Mouse (Mus musculus) mouse embryonic stem cell (cell line): ENCODE data around the gene Cdr2l.

Experiments used
- in situ Hi-C, 2 experiments: fragments of 300-500 bp; cut with MboI; formaldehyde crosslinking; loops; 1 replicate in 1 of 2; 3 replicates in 1 of 2; pipeline ENCODE4 v1.14.3; 2019 to 2020; ENCODE audit warnings: low sequenced_read_pairs in 2 of 2, low pct_unique_long_range_greater_than_20kb in 1 of 2, mixed read lengths in 1 of 2; ENCODE audit not compliant: unreplicated experiment in 1 of 2

The Cdr2l gene

DNA sequence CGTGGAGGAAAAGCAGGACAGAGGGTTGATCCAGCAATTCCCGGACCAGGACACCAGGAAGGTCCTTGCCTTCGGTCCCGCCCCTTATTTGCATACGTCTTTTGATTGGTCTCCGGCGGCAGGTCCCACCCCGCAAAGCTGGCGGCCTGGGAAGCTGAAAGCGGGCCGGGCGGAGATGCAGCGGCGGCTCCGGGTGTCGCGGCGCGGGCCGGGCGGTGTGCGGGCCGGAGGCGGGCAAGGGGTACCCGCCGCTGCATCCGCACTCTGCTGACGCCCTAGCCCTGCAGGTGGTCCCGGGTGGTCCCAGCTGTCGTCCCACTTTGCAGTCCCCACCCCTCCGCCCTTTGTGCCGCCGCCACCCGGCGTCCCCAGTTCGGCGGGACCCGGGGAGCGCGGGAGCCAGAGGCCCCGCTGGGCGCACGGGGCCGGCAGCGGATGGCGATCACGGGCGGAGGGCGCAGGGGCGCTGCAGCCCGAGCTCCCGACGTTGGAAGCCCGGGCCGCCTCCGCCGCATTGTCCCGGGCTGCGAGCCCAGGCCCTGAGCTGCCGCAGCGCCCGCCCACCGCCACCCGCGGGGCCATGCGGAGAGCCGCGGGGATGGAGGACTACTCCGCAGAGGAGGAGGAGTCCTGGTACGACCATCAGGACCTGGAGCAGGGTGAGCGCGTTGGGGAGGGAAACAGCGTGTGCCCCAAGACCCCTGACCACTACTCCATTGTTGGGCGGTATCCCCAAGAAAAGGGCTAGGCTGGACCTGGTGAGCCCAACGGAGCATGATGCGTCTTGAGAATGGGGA, at the start of gene Cdr2l:
TSS of gene Cdr2l (plus strand) at position 174 of the 797 bp plus-strand sequence.
- in situ Hi-C loops: no loop called here

DNA sequence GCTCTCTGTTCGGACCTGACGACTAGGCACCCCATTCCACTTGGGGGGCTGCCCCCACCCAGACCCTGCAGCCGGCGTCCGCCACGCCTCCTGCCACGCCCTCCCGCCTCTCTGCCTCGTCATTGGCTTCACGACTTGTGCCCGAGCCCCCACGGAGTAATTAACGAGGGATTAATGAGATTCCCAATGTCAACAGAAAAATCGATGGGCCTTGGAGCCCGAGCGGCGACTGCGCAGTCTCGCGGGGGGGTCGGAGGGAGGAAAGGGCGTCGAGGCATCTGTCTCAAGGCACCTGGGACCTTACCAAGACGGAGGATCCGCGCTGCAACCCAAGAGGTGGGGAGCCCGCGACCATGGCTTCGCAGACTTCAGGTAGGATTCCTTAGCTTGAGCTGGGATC, 47.2 kb upstream of the Cdr2l start, which contains the start of gene Otop3:
TSS of gene Otop3 (plus strand) at position 201 of the 400 bp plus-strand sequence.
- in situ Hi-C loops: no loop called here

- in situ Hi-C loops: no loop called here
Observed at GRCm38 (mm10) chr11:115335223-115335622, 46.5 kb upstream of the Cdr2l start.

- in situ Hi-C loops: no loop called here
Observed at GRCm38 (mm10) chr11:115336115-115336514, 45.6 kb upstream of the Cdr2l start.

GRCm38 (mm10) chr11:115337350-115337749, 44.4 kb upstream of the Cdr2l start:
- in situ Hi-C loops: no loop called here

- in situ Hi-C loops: no loop called here
Observed at GRCm38 (mm10) chr11:115337826-115338225, 43.9 kb upstream of the Cdr2l start.

GRCm38 (mm10) chr11:115341246-115341645, 40.5 kb upstream of the Cdr2l start:
- in situ Hi-C loops: no loop called here

DNA sequence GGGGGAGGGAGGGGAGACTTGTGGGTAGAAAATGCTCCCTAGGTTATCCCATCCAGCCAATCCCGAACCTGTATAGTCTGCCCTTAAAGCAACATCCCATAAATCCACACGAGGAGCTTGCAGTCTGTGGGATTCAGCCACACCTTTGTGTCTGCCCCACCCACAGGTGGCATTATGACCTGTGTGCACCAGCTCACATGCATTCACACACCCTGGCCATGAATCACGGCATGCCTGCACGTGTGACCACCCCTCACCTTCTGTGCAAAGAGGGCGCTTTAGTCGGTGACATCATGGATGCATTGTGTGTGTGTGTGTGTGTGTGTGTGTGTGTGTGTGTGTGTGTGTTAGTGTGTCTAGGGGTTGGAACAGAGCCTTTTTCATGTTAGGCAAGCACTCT, 39.9 kb upstream of the Cdr2l start:
- in situ Hi-C loops: no loop called here

DNA sequence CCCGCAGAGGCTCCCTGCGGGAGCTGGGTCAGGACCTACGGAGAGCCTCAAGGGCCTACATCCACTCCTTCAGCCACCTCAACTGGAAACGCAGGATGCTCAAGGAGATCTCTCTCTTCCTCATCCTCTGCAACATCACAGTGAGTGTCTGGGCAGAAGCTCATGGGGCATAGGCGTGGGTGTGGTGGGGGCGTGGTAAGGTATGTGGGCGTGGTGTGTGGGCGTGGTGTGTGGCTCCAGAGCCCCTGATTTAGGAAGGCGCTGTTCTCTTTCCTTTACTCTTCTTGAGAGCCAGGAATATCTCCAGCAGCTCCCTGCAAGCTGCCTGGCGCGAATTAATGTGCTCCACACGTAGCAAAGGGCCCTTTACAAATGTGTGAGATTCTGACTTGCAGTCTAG, 36.7 kb upstream of the Cdr2l start:
- in situ Hi-C loops: no loop called here

- in situ Hi-C loops: no loop called here
Observed at GRCm38 (mm10) chr11:115345515-115345914, 36.2 kb upstream of the Cdr2l start.

DNA sequence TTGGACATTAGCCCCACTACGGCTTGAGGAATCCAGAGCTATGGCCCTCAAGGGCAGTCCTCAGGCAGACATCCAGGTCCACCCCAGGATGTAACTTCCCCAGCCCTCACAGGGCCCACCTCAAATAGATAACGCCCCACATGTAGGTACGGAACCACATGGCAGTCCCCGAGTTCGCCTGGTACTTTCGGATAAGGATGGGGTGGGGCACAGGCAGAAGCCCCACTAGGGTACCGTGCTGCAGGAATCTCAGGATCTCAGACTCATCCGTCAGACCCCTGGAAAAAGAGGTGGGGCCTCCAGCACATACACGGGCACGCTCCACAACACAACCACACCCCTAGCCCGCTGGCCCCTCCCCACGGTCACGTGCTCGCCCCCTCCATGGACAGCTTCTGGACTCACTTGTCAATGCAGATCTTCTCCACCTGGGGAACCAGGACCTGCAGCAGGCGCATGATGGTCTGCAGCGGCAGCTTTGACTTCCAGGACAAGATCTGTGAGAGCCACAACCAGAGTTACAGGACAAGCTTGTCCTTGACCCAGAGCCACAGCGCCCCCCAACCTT, 33.0 kb upstream of the Cdr2l start:
- in situ Hi-C loops: no loop called here

GRCm38 (mm10) chr11:115349976-115350375, 31.7 kb upstream of the Cdr2l start:
- in situ Hi-C loops: no loop called here

DNA sequence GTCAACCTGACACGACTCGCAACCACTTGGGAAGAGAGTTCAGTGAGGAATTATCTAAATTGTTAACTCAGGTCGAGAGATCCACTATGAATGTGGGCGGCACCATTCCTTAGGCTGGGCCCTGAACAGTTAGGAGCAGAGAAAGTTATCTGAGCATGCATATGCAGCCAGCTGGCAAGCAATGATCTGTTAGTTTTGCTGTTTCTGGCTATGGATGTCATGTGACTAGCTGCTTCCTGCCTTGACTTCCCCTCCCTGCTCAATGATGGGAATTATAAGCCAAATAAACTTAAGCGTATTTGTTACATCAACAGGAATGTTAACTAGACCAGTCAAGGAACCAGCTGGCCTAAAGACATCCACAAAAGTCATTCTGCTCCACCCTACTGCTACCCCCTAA, 28.3 kb upstream of the Cdr2l start:
- in situ Hi-C loops: no loop called here

DNA sequence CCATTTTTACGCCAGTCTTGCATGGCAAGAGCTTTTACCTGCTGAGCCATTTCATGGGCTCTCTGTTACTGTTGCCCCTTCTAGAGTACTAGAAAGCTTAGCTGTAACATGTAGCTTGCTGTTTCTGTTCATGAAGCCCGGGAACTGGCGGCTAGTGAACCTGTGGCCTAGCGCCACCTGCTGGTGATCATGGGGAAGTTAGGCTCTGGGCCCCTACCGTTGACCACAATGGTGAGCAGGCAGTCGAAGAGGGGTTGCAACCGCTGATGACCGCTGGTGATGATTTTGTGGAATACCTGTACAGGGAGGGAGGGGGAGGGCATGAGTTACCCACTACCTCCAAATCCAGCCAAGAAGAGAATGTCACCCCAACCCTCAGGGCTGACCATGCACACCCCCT, 27.5 kb upstream of the Cdr2l start:
- in situ Hi-C loops: no loop called here

GRCm38 (mm10) chr11:115358468-115358867, 23.2 kb upstream of the Cdr2l start:
- in situ Hi-C loops: loop anchor here in 1 of 2 experiments (5.0 kb wide), 2 partner anchors 36 to 84 kb away; partner anchors contain the start of genes Trim80 and Ush1g

DNA sequence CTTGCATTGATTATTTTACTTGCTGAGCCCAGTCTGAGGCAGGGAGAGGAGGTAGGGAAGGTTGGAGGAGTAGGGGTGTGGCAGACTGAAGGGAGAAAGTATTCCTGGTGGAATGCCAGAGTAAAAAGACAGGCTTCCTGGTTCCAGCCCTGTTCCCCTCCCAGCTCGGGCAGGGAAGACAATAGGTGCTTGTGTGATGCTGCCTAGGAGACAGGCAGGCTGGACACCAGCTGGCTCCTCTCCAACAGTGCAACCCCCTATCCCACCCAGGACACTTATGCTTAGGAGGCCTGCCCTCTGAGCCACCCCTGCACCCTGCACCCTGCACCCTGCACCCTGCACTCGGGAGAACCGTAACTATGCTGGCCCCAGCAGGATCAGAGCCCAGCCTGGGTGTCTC, 22.4 kb upstream of the Cdr2l start:
- in situ Hi-C loops: loop anchor here in 1 of 2 experiments (5.0 kb wide), 2 partner anchors 37 to 83 kb away; partner anchors contain the start of genes Trim80 and Ush1g

DNA sequence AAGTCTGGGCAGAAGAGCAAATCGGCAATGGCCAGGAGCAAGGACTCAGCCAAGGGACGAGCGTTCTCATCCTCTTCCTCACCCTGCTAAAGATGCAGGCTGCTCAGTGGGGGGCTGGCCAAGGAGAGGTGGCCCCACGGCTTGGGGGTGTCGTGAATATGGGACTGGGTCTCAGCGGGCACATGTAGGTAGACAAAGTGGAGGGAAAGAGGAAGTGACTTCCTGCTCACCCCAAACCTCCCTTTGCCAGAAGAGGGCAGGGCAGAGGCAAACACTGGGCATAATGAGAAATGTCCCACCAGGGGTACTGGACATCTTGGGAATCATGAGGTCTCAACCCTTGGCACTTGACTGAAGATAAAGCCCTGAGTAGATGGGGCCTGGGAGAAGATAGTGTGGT, 22.0 kb upstream of the Cdr2l start:
- in situ Hi-C loops: loop anchor here in 1 of 2 experiments (5.0 kb wide), 2 partner anchors 37 to 83 kb away; partner anchors contain the start of genes Trim80 and Ush1g

GRCm38 (mm10) chr11:115364136-115364535, 17.6 kb upstream of the Cdr2l start:
- in situ Hi-C loops: no loop called here

DNA sequence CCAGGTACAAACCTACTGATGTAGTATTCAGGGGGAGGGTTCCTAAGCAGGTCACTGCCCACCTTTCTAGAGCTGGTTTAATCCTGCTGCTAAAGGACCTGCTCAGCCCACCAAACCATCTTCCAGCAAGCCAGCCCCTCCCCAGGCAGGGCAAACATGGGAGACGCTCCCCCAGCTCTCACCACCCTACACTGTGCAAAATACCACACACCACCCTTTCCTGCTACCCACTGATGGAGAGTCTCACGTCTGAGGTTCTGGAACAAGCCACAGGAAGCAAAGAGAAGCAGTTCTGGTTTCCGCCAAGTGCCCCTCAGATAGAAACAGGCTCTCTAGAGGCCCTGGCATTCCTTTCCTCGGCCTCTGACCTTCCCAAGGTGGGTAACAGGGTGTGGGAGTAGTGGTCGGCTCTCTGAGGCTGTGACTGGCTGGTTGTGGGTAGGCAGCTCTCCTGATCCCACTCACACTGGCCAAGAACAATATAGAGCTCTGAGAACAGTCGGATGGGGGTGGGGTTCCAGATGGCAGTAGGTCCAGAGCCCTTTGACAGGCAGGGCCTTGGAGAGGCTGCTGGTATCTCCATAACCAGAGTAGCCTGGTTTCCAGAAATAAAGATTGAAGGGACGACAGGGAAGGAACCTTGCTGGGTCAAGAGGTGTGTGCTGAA, 15.5 kb upstream of the Cdr2l start:
- in situ Hi-C loops: no loop called here
